Mouse (Mus musculus): ENCODE data around the gene Bdh1.

DNA sequence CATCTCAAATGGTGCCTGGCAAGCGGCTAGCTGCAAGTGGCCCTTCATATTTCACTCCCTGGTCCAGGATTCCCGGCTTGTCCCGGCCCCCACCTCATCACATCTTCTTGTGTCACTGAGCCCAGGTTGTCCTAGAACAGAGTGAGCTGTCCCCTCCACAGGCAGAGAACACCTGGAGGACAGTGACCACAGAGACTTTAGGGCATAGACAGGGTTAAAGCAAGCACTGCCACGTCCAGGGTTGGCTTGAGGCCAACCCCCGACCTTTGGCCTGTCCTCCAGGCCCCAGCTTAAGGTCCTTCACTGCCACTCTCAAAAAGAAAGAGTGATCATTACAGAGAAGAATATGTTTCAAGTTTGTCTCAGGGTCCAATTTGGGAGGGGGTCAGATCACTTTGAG lies 2.6 kb upstream of the Bdh1 start:
- TF ChIP-seq CTCF (IDR thresholded peaks at IDR 0.05; ENCODE audit: low read depth), result no peak
- no peak for TF ChIP-seq EP300 (IDR thresholded peaks at IDR 0.05; ENCODE audit: low read depth)

All from liver, embryonic 14.5 days (tissue).